Mouse (Mus musculus): ENCODE data around the gene Rps6kb2.

Gene Rps6kb2

DNA sequence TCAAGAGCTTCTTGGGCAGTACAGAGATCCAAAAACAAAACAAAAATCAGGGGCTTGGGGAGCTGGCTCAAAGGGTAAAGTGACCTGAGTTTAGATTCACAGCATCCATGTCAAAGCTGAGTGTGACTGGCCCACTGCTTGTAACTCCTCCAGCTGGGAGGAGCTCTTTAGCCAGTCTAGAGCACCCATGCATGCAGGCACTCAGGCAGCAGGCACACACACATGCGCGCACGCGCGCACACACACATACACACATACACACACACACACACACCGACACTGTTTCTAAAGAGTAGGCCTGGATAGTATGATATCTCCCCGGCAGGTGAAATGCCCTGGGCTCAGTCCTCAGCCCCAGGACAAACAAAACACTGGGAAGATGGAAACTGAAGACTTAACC lies 46.1 kb downstream of the Rps6kb2 start:
- DNase-seq (ENCODE audit: low spot score): no peak

DNA sequence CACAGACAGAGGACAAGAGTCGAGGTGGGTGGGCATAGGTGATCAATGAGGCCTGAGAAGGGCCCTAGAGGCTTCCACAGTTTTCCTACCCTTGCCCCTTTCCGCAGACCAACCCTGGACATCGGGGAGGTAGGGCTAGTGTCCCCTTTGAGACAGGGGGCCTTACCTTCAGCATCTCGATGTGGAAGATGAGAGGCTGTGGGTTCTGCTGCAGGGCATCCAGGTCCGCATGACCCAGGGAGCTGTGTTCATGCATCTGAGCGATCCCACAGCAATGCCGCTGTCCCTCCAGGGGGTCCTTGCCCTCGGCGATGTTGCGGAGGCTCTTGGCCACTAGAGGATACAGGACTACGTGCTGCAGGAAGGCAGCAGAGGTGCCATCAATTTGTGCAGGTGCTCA lies 47.3 kb downstream of the Rps6kb2 start:
- no peak for DNase-seq (ENCODE audit: low spot score)

DNA sequence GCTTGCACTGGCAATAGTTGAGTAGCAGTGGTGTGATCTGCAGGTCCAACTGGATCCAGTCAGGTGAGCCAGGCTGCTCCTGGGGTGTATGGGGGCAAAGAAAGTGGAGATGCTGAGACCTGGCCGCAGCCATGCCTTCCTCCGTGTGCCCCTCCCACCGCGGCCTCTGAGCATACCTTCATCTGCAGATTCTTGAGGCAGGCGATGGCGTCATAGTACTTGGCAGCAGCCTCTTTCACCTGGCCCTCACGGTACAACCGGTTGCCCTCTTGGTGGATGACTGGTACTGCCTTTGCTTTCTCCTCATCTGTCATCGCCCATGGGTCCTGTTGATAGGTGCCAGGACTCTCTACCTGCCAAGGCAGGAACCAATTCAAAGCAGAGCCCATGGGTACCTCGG lies 48.0 kb downstream of the Rps6kb2 start:
- no peak for DNase-seq (ENCODE audit: low spot score)

DNA sequence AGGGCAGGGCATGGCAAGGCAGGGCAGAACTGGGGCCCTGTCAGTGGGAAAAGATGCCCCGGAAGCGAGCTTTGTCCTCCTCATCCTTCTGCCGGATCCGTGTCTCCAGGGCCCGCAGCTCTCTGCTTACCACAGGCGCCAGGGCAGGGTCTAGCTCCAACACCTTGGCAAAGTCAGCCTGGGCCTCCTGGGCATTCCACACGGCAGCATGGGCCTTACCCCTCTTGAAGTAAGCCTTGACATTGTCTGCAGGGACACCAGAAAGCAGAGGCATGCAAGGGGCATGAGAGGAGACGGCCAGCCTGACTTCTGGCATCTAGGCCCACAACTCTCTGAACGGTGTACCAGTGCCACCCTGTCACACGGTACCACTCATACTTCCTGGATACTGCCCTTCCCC lies 48.6 kb downstream of the Rps6kb2 start:
- no peak for DNase-seq (ENCODE audit: low spot score)

DNA sequence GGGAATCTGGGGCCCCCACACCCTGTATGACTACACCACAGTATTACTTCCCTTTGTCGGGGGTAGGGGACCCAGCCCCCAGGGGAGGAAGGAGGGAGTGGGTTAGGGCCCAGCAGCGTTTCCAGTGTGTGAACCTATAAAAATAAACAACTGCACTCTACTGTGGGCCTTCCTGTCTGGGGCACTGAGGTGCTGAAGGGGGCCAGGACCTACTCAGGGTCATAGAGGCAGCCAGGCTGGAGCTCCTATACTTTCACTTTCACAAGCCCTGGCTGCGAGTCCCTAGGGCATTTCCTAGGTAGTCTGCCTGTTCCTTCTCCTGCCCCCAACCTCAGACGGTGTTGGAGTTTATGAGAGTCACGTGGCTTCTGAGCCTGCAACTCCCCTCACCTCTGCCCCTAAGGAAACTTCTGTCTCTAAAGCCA lies 49.3 kb downstream of the Rps6kb2 start:
- no peak for DNase-seq (ENCODE audit: low spot score)

DNA sequence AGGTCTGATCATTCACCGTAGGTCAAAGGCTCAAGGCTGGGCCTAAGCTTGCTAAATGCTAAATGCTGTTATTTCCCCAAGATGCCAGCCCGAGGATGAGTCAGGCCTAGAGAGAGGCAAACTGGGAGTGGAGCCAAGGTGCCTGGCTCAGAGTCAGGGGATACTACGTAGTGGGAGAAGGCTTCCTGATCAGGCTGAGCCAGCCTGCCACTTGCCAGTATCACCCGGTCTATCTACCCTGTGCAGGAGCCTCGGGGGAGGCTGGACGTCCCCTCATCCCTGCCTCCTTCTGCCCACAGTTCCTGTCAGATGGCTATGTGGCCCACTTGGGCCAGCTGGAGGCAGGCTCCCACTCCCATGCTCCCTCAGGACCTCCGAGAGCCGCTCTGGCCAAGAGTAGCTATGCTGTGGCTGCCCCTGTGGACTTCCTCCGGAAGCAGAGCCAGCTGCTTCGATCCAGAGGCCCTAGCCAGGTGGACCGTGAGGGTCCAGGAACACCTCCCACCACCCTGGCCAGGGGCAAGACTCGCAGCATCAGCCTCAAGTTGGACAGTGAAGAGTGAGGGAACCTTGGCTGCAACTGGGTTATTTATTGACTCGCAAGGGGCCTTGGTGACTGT lies 49.9 kb downstream of the Rps6kb2 start:
- DNase-seq (ENCODE audit: low spot score): peak; percentile 80

DNA sequence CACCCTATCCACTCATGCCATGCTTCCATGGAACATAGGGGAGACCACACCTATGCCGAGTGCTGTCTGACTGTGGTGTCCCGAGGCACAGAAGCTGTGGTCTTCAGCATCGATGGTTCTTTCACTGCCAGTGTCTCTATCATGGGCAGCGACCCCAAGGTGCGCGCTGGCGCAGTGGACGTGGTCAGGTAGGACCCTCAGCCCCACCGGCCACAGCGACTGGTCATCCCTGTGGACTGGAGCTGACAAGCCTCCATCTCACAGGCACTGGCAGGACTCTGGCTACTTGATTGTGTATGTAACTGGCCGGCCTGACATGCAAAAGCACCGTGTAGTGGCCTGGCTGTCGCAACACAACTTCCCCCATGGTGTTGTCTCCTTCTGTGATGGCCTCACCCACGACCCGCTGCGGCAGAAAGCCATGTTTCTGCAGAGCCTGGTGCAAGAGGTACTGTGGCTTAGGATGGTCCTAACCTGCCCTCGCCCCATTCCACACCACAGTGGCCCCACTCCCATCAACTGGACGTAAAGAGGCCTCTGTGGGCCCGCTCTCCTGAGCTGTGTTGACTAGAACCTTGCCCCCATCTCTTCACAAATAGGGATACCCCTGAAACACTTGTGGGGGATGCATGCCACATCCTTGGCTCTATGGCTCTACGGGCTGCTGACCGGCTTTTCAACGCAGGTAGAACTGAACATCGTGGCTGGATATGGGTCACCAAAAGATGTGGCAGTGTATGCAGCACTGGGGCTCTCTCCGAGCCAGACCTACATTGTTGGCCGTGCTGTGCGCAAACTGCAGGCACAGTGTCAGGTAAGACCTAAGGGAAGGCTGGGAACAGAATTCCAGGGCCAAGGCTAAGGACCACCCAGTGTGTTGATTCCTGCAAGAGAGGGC lies 50.8 kb downstream of the Rps6kb2 start:
- DNase-seq (ENCODE audit: low spot score): no peak

DNA sequence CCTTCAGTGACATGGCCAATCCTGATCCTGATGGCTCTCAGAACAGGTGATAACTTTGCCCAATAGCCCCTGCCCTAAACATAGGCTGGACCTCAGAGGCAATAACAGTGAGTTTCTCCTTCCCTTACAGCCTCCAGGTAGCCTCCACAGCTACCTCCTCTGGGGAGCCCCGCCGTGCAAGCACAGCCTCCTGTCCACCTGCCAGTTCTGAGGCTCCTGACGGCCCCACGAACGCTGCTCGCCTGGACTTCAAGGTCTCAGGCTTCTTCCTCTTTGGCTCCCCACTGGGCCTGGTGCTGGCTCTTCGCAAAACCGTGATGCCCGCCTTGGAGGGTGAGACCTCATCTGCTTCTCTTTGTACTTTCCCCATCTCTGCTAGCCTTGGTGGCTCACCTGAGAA lies 54.6 kb downstream of the Rps6kb2 start:
- DNase-seq (ENCODE audit: low spot score): no peak

DNA sequence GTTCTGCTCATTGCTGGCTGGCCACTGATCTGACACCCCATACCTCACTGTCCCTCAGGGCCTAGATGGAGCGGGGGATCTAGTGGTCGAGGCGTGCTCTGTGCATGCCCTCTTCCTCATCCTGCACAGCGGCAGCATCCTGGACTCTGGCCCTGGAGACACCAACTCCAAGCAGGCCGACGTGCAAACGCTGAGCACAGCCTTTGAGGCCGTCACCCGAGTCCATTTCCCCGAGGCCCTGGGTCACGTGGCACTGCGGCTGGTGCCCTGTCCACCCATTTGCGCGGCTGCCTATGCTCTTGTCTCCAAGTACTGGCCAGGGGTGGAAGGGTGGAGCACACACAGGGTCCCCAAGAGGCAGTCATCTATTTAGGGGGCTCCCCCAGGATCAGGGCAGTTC lies 56.5 kb downstream of the Rps6kb2 start:
- no peak for DNase-seq (ENCODE audit: low spot score)

DNA sequence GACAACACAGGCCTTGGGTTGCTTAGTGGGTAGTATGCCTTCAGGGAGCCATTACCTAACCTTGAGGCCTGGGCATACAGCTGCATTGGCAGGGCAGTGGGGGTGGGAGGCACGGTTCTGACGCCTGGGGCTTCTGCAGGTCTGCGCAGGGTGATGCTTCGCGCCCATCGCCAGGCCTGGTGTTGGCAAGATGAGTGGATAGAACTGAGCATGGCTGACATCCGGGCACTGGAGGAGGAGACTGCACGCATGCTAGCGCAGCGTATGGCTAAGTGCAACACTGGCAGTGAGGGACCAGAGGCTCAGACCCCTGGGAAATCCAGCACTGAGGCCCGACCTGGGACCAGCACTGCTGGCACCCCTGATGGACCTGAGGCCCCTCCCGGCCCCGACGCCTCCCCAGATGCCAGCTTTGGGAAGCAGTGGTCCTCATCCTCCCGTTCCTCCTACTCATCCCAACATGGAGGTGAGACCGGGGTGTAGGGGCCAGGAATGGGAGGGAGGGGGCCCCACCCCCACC lies 58.4 kb downstream of the Rps6kb2 start:
- DNase-seq (ENCODE audit: low spot score): no peak

Measured in testis, postnatal 14 days (tissue).